Mouse (Mus musculus) hindbrain, embryonic 12.5 days (tissue): ENCODE results near the gene Kat7. TPM values are rescaled to one million over a fixed set of nuclear protein-coding genes. Genes with fewer than 3 reads are reported as not detected.

Source experiments
- ATAC-seq: fragments of 200-750 bp; cut with Nextera tagmentation; 2 replicates; pipeline ENCODE4 v1.8.0; 2017; ENCODE audit warnings: moderate TSS enrichment; ENCODE audit not compliant: low FRiP score
- H3K27ac ChIP-seq: fragments of 300-500 bp; sonication (generic); 2 replicates; pipeline ENCODE4 v1.5.1; 2016; ENCODE audit warnings: mild to moderate bottlenecking
- H3K27me3 ChIP-seq: fragments of 300-500 bp; sonication (generic); 2 replicates; pipeline ENCODE4 v1.6.1; 2016; ENCODE audit warnings: mild to moderate bottlenecking
- H3K36me3 ChIP-seq: fragments of 300-500 bp; sonication (generic); 2 replicates; pipeline ENCODE4 v1.6.1; 2016; ENCODE audit warnings: mild to moderate bottlenecking
- H3K4me1 ChIP-seq: fragments of 300-500 bp; sonication (generic); 2 replicates; pipeline ENCODE4 v1.6.1; 2016
- H3K4me2 ChIP-seq: fragments of 300-500 bp; sonication (generic); replicated peaks from 2 replicates; pipeline ENCODE4 v1.6.1; 2016; ENCODE audit warnings: mild to moderate bottlenecking
- H3K4me3 ChIP-seq: fragments of 300-500 bp; sonication (generic); 2 replicates; pipeline ENCODE4 v1.5.1; 2016; ENCODE audit warnings: mild to moderate bottlenecking
- H3K9ac ChIP-seq: fragments of 300-500 bp; sonication (generic); 2 replicates; pipeline ENCODE4 v1.6.1; 2016; ENCODE audit warnings: mild to moderate bottlenecking, moderate library complexity
- H3K9me3 ChIP-seq: fragments of 300-500 bp; sonication (generic); replicated peaks from 2 replicates; pipeline ENCODE4 v1.6.1; 2016; ENCODE audit warnings: mild to moderate bottlenecking
- WGBS: fragments of 180-500 bp; shearing (Covaris S2); methylation state at CpG from one replicate; pipeline ENCODE4 v1.1.7; 2016; 5-methylcytosine and 5-hydroxymethylcytosine counted together
- polyA plus RNA-seq: library from polyadenylated mRNA; unstranded; fragments of >200 nt; fragmentation: Nextera tagmentation; extraction: Ambion mirVana; gene quantifications from 2 replicates; pipeline ENCODE4 v1.2.1, GENCODE M21; 2016

Gene Kat7
- polyA plus RNA-seq, 1 experiment from 2014 or later = 71.8 TPM

DNA sequence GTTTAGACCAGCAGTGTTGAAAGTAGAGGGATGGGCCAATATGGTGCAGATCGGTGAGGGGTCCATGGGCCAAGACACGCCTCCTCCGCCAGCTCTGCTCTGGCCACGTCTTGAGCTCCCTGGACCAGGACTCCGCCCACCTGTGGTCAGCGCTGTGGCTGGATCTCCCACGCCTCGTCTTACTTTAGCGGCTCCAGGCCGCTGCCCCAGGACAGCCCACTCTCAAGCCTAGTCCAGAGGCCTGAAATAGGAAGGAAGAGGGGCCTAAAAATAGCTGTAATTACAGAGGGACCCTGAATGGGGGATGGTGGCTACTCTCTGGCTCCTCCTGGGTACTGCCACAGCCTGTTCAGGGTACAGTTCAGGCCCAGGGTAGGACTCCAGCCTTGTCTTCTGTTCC, 59.9 kb downstream of the Kat7 start:
- Histone ChIP-seq H3K9me3 (no peaks in the 10 kb centered on the region), H3K9ac (no peak overlapping the region), H3K4me2 (no peak overlapping the region), H3K4me3 (no peak overlapping the region), H3K27me3 (peaks cover 23% of the 10 kb centered on the region; the same call in 1 of the 2 replicates), H3K4me1 (0 out of 2 replicates have a peak, but pooled peaks cover 4% of the 10 kb centered on the region), H3K27ac (no peak overlapping the region), H3K36me3 (no peaks in the 10 kb centered on the region)
- ATAC-seq = no peak
- 54% methylated on average over 10 of the region's 10 CpGs for WGBS

DNA sequence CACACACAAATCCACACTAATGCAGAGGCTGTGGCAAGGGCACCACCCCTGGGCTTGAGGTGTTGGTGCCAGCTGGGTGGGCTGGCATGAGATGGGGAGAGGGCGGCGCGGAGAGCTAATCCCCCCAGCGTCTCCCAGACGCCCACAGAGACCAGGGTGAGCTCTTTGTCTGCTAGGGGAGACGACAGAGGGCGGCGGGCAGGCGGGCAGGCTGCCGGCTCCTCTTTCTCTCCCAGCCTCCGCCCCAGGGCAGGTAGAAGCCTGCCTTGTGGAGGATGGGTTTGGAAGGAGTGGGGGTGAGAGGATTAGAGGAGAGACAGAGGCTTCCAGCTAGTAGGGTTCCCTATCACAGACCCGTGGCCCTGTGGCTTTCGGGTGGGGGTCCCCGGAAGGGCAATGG, 63.0 kb downstream of the Kat7 start:
- Histone ChIP-seq H3K36me3 (no peaks in the 10 kb centered on the region), H3K4me3 (no peak overlapping the region), H3K27me3 (peaks cover 19% of the 10 kb centered on the region; the same call in 1 of the 2 replicates), H3K27ac (no peak overlapping the region), H3K4me2 (no peak overlapping the region), H3K9me3 (no peaks in the 10 kb centered on the region), H3K9ac (0 out of 2 replicates have a peak overlapping the region, but pooled peaks have one; percentile 2), H3K4me1 (0 out of 2 replicates have a peak, but pooled peaks cover 4% of the 10 kb centered on the region)
- no peak for ATAC-seq
- WGBS = 52% methylated on average over 14 of the region's 14 CpGs

DNA sequence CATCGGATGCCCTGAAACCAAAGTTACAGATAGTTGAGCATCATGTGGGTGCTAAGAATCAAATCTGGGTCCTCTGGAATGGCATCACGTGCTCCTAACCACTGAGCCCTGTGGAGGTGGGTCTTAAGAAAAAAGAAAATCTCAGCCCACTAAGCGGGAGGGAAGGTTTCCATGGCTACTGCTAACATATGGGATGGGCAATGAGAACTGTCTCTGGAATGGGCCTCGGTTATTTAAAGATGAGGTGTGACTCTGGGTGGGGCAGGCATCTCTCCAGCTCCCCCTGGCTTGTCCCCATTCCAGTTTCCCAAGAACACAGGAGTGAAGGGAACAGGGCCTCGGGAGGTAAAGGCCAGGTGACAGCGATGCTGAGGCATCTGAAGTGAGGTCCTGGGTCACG, 64.6 kb downstream of the Kat7 start:
- no peak overlapping the region for H3K4me2 ChIP-seq
- ATAC-seq = no peak
- H3K27me3 ChIP-seq = peaks cover 16% of the 10 kb centered on the region; the same call in 1 of the 2 replicates
- H3K4me3 ChIP-seq = no peak overlapping the region
- no peaks in the 10 kb centered on the region for H3K9me3 ChIP-seq
- WGBS = 76% methylated on average over 7 of the region's 7 CpGs
- no peak overlapping the region for H3K9ac ChIP-seq
- H3K27ac ChIP-seq = no peak overlapping the region
- H3K4me1 ChIP-seq = 0 out of 2 replicates have a peak, but pooled peaks cover 4% of the 10 kb centered on the region
- no peaks in the 10 kb centered on the region for H3K36me3 ChIP-seq

DNA sequence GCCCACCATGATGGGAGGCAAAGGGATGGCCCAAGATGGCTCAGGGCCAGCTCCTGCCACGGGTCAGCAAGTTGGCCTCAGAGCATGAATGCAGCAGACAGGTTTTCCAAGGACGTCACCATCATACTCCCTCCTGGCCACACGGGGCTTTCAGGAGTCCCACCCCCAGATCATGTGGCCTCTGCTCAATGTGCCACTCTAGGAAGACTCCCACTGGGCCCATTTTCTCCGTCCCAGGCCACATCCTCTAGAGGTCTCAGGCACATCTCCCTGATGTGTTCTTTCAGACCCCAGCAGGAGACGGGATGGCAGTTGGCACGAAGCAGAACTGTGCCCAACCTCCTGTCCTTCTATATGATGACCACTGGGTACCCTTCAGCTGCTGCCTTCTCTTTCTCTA, 67.4 kb downstream of the Kat7 start:
- no peaks in the 10 kb centered on the region for H3K36me3 ChIP-seq
- H3K9me3 ChIP-seq = no peaks in the 10 kb centered on the region
- peaks cover 9% of the 10 kb centered on the region; the same call in 1 of the 2 replicates for H3K27me3 ChIP-seq
- H3K4me3 ChIP-seq = no peak overlapping the region
- WGBS = 68% methylated on average over 6 of the region's 6 CpGs
- H3K4me2 ChIP-seq = no peak overlapping the region
- H3K9ac ChIP-seq = no peak overlapping the region
- H3K27ac ChIP-seq = no peak overlapping the region
- ATAC-seq = no peak
- 0 out of 2 replicates have a peak, but pooled peaks cover 4% of the 10 kb centered on the region for H3K4me1 ChIP-seq

DNA sequence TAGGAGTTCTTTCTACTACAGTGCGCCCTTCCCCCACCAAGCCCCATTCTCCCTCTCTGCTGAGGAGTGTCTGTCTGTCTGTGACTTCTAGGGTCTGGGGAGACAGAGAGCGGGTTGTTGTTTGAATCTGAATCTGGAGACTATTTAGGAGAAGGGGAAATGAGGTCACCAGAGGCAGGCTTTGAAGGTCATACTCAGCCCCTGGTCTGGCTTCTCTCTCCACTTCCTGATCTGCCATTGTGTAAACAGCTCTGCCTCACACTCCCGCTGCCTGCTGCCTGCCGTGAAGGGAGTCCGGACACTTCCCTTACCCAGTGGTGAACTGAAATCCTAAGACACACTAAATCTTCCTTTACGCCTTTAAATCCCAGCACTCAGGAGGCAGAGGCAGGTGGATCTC, 71.6 kb downstream of the Kat7 start:
- Histone ChIP-seq H3K4me2 (no peak overlapping the region), H3K4me3 (no peak overlapping the region), H3K9me3 (no peaks in the 10 kb centered on the region), H3K36me3 (no peaks in the 10 kb centered on the region), H3K27me3 (no peaks in the 10 kb centered on the region; the same call in 1 of the 2 replicates), H3K4me1 (no peaks in the 10 kb centered on the region), H3K27ac (no peak overlapping the region), H3K9ac (no peak overlapping the region)
- no peak for ATAC-seq
- WGBS = 64% methylated on average over 6 of the region's 6 CpGs

DNA sequence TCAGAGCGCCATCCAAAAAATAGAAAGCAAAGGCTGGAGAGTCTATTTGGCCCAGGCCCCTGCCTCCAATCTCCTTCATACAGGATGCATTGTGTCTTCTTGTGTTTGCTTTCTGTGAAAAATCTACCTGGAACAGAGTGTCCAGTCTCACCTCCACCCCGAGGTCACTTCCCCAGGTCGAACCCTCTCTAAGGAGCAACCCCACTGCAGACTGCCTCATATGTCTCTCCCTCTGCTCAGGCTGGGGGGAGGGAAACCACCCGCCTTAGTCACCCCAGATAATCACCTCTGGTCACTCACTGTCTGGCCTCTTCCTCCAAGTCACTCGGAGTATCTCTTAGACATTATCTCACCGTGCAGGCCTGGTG, 77.7 kb downstream of the Kat7 start:
- Histone ChIP-seq H3K9me3 (no peaks in the 10 kb centered on the region), H3K4me2 (peak overlapping the region; percentile 37), H3K36me3 (no peaks in the 10 kb centered on the region), H3K4me3 (no peak overlapping the region), H3K4me1 (peaks cover 3% of the 10 kb centered on the region; the same call in 1 of the 2 replicates), H3K9ac (no peak overlapping the region), H3K27ac (no peak overlapping the region), H3K27me3 (peaks cover 12% of the 10 kb centered on the region)
- 41% methylated on average over 6 of the region's 6 CpGs for WGBS
- ATAC-seq = peak; percentile 49; the same call in 1 of the 2 replicates

DNA sequence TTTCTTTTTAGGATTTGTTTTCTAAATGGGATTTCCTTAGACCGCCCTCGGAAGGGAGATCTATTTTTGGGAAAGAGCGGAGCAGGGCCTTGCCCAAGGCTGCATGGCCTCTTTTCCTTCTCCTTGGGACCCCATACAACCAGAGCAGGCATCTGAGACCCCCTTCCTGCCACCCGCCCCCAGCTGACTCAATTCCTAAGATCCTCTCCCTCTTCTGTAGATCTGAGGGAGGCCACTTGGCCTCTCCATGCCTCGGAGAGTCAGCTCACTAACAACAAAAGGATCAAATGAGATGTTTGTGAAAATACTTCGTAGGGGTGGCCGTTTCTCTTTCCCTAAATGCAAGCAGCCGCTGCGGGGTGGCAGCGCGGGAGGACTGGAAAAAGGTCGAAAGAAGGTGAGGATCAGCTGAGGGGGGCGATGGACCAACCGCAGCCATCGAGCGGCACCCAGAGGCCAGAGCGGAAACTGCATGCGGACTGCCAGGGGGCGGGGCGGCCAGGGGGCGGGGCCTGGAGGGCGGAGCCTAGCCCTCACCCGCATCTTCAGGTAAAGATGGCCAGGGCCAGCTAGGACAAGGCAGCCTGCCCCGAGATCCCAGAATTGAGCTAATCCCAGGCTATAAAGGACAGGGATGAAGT, 78.2 kb downstream of the Kat7 start:
- Histone ChIP-seq H3K4me1 (peaks cover 3% of the 10 kb centered on the region; the same call in 1 of the 2 replicates), H3K36me3 (no peaks in the 10 kb centered on the region), H3K27me3 (peaks cover 12% of the 10 kb centered on the region), H3K9ac (no peak overlapping the region), H3K4me3 (peak overlapping the region; percentile 4; the same call in 1 of the 2 replicates), H3K27ac (no peak overlapping the region), H3K9me3 (no peaks in the 10 kb centered on the region), H3K4me2 (peak overlapping the region; percentile 37)
- WGBS = 9% methylated on average over 24 of the region's 24 CpGs
- ATAC-seq = peak; percentile 68; the same call in 1 of the 2 replicates

DNA sequence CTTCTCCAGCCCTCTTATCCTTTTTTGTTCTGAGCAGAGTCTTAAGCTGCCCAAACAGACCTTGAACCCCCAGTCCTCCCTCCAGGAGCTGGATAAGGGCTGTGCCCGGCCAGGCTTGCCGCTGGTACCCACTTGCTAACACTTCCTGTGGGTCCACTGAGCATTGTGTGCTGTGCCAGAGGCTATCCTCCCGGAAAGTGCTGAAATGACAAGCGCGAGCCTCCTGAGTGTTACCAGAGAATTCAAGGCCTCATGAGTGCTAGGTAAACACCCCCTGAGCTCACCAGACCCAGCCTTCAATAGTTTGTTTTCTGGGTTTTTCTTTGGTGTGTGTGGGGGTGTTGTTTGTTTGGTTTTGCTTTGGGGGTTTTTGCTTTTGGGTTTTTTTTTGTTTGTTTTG, 82.6 kb downstream of the Kat7 start:
- peaks cover 49% of the 10 kb centered on the region for H3K27me3 ChIP-seq
- 53% methylated on average over 5 of the region's 5 CpGs for WGBS
- no peak overlapping the region for H3K4me3 ChIP-seq
- H3K9ac ChIP-seq = no peak overlapping the region
- no peaks in the 10 kb centered on the region for H3K9me3 ChIP-seq
- no peaks in the 10 kb centered on the region for H3K36me3 ChIP-seq
- no peak overlapping the region for H3K4me2 ChIP-seq
- H3K4me1 ChIP-seq = peaks cover 20% of the 10 kb centered on the region
- no peak for ATAC-seq
- H3K27ac ChIP-seq = 0 out of 2 replicates have a peak overlapping the region, but pooled peaks have one; percentile 12

DNA sequence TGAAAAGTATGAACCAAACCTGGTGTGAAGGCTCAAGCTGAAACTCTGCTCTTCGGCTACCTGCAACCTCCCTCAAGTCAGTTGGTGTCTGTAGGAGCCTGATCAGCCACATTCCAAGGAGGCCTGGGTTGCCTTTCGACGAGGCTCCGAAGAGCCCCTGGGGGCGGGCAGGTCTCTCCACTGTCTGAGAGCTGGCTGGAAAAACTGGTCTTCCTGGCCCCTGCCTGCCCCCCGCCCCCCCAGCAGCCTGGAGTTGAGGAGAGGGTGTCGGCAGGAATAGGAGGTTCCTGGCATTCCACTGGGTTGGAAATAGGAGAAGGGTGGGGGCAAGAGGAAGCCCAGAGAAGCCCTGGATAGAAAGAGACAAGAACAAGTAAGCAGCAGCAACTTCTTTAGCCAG, 84.6 kb downstream of the Kat7 start:
- Histone ChIP-seq H3K9ac (no peak overlapping the region), H3K27ac (no peak overlapping the region), H3K36me3 (no peaks in the 10 kb centered on the region), H3K4me2 (no peak overlapping the region), H3K9me3 (no peaks in the 10 kb centered on the region), H3K27me3 (peaks cover 56% of the 10 kb centered on the region), H3K4me1 (peaks cover 16% of the 10 kb centered on the region), H3K4me3 (no peak overlapping the region)
- no peak for ATAC-seq
- WGBS = 23% methylated on average over 7 of the region's 7 CpGs

Other genes with a start within 250 kb of the Kat7 start
- 8.0 and 9.0 TPM in 2 replicates for gene Itga3, start 233.4 kb downstream of the Kat7 start, polyA plus RNA-seq
- 4.7 and 7.3 TPM in 2 replicates for gene Dlx3, start 190.1 kb downstream of the Kat7 start, polyA plus RNA-seq
- 0.21 and 1.2 TPM in 2 replicates for gene Dlx4, start 164.0 kb downstream of the Kat7 start, polyA plus RNA-seq
- gene Tac4, start 48.7 kb downstream of the Kat7 start, polyA plus RNA-seq = 0.18 and 0.22 TPM in 2 replicates
- gene Fam117a, start 26.8 kb upstream of the Kat7 start, polyA plus RNA-seq = 11.7 and 11.9 TPM in 2 replicates
- 124 and 128 TPM in 2 replicates for gene Slc35b1, start 74.4 kb upstream of the Kat7 start, polyA plus RNA-seq
- 204 and 215 TPM in 2 replicates for gene Spop, start 103.8 kb upstream of the Kat7 start, polyA plus RNA-seq
- gene Nxph3, start 204.3 kb upstream of the Kat7 start, polyA plus RNA-seq = 0.75 and 0.81 TPM in 2 replicates